Mouse (Mus musculus) ES-CJ7 (cell line): ENCODE data around the gene Gm5431.
"Not testable (repeated sequence)": the region's sequence is repeated elsewhere in the genome, so short reads cannot be mapped to it uniquely, and the experiment has no call there.

Source experiments
- DNase-seq: peaks from one replicate; pipeline ENCODE4 v3.0.0; 2011; ENCODE audit warnings: low read depth, low spot score

Gm5431 gene

DNA sequence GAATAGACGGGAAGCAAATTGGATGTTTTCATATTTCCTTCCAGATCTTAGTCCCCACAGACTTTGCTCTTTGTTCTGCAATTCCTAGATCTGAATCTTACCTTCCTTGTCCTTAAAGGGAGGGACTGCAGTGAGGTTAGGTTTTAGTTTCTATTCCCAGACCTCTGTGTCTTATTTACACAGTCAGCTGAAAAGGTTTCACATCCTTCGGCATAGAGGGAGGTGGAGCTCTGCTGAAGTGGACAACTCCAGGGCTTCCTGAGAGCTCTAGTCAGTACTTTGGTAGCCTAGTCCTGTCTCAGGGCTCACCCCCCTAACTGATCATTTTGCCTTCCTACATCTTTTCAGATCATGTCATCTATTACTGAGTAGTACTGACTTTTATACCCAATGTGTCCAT is at the start of gene Gm5431:
TSS of gene Gm5431 (minus strand) at position 194 of the 400 bp plus-strand sequence.
- no peak for DNase-seq

DNA sequence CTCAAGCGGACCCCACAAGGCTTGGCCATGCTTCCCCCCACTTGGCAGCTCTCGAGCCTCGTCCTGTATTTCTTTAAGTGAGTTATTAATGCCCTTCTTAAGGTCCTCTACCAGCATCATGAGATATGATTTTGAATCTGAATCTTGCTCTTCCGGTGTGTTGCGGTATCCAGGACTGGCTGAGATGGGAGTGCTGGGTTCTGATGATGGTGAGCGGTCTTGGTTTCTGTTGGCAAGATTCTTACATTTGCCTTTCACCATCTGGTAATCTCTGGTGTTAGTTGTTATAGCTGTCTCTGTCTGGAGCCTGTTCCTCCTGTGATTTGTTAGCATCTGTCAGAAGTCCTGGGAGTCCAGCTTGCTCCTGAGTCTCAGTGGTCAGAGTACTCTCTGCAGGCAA is 44.1 kb upstream of the Gm5431 start, which contains the start of gene Psme2b:
TSS of gene Psme2b (minus strand) at position 101 of the 400 bp plus-strand sequence.
- not testable (repeated sequence) for DNase-seq

DNA sequence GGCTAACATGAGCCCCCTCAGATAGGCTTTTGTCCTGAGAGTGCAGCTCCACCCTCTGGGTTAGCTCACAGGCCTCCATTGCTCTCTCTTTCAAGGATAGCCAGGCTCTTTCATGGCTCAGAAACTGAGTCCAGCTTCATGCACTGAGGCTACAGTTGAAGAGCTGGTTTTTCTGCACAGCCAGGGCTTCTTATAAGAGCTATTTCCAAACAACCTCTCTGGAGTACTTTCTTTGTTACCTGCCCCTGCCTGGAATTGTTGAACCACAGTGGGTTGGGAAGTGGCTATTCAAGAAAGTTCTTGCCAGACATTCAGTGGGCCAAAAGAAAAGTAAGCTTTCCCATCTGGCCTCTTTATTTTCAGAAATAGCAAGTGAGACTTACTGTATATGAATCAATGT is 37.3 kb upstream of the Gm5431 start:
- not testable (repeated sequence) for DNase-seq

DNA sequence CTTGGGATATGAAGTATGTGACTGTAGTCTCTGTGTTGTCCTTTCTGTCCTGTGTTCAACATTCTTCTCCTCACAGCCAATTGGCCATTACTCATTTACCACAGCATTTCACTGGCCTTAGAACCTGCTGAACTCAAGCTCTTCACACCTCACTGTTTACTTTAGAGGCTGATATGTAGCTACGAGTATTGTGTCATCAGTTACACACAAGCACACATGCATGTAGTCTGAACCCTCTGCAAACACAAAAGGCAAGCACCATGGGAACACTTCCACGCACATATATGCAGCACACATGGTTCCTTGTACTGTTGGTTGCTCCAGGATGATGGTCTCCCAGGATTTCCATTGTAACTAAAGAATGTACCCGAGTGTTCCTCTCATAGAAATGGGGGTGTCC is 33.3 kb upstream of the Gm5431 start:
- DNase-seq, result not testable (repeated sequence)

DNA sequence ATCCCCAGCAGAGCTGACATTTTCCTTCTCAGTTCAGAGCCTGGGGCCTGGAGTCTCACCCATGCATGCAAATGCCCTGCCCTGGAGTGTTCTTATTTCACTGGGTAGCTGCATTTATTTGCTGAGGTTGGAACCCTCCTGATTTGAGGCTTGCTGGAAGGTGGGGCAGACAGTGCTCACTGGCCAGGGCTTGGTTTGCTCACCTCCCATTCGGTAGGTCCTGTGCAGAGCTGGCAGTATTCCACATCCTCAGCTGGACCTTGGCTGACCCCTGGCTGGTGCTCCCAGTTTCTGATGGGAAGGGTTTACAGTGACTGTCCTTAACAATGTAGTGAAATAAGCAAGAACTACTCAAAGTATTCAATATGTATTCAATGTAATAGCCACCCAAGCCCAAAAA is 31.9 kb upstream of the Gm5431 start:
- not testable (repeated sequence) for DNase-seq

DNA sequence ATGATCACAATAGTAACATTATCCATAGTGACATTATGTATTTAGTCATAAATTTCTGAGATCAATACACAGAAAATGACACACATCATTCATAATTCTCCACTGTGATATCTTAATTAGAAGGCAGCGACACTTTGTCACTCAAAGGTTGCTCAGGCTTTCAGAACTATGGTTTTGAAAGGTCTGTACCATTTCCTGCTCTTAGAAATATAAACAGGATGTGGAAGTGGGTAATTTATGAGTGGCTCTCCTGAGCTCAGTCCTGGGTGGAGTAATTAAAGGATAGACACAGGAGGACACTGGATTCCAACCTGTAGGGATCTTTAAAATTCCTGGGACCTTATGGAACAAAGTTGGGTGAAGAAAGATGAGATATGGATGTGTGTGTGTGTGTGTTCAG is 31.4 kb upstream of the Gm5431 start:
- DNase-seq, result not testable (repeated sequence)

DNA sequence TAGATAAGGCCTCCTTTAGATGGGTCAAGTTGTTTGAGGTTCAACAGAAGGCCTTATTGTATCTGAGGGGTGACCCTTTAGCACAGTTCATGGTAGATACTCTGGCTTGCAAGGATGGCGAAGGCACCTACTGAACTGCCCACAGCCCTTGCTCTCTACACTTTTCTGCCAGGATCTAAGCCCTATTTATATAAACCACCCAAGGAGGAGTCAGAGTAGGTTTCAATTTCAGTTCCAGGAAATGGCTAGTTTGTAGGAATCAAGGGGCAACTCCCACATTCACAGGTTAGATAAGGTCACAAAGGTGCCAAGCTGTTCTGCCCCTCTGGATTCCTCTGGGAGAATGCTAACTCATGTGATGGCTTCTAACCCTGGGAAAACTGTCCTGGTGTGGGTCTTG is 26.1 kb upstream of the Gm5431 start:
- DNase-seq, result not testable (repeated sequence)

DNA sequence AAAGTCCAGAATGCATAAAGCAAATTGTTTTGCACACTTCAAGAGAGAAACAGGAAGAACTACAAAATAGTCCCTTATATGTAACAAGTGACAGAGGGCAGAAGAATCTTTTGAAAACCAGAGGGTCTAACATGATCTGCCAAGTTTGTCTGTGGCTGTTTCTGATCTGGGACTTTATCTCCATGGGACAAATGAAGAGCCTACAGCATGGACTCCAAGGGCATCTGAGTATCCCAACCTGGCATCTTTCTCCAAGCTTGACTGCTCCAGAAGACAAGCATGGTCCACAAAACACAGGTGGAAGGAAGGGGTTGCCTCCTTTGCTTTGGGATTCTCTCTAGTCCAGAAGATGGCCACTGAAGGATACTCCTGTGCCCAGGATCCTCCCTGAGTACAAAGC is 24.4 kb upstream of the Gm5431 start:
- not testable (repeated sequence) for DNase-seq

DNA sequence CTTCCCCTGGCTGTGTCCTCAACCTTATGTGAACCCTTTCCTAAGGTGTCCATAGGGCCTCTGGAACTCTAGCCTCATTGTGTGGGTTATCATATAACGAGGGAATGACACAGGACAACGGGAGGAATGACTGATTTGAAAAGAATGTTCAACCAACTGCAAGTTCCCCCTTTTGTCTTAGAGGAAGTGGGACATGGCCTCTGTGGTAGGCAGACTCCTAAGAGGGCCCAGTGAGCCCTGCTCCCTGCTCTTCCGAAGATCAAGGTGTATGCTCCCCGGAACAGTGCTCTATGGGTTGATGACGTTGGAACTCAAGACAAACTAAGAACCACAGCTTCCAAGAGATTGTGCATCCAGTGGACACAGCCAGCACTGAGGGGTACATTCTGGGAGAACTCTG is 21.8 kb upstream of the Gm5431 start:
- DNase-seq, result not testable (repeated sequence)

DNA sequence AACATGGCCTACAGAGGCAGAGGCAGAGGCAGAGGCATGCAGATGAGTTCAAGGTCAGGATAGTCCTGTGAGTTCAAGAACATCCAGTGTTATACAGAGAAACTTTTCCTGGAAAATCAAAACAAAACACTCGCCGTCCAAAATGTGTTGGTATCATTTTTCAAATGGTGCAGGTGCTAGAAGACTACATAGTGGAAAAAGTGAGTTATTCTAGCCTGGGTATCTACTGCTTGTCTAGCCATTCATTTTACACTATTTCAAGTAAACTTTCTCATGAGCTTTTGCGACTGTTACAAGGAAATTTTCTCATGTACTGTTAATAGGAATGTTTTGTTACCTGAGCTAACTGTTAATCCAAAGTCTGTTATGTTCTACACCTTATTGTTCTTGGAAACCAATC is 16.4 kb upstream of the Gm5431 start:
- DNase-seq, result no peak

DNA sequence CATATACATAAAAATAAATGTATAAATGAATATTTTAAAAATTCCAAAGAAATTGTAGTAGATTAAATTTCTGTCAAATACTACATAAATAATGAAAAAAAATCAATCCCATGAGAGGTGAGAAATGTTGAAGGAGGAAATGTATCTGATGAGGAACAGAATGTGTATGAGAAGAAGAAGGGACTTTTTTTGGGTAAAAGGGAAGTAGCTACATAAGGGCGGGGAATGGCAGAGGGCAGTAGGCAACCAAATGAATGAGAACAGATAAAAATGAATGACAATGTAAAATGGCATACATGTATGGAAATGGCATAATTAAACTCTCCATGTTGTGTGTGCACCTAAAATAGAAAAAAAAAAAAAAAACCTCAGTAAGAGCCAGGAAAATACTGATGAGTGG is 11.6 kb upstream of the Gm5431 start:
- no peak for DNase-seq

DNA sequence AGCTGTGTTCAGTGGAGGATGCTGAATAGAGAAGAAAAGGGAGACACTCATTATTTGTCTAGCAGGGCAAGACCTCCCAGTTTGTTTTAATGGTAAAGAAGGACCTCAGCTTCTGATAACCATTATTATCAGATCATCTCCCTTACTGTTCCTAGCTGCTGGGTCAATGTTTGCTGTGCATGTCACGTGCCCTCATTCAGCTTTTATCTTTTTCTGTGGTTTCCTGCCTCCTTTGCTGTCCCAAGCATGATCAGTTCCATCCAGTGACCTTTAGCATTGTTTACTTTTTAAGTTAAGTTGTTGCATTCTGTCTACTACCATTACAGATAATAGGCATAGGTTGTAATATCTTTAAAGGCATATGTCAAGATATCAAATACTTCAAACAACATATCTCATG is 6.4 kb upstream of the Gm5431 start:
- DNase-seq, result no peak

DNA sequence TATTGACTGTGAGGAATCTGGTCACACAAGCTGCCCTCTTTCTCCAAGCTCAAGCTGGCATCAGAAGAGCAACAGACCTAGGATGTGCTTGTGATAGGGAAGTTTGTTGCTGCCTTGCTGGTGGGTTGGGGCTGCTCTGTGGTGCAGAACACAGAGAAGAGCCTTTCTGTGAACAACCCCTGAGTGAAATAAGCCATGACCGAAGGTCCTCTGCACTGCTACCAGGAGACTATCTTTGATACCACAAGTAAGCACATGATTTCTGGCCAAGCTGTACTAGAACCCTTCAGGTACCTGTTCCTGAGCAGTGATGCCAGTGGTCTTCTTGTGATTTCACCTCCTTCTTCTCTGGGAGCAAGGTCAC is 465 bp downstream of the Gm5431 start:
- DNase-seq, result not testable (repeated sequence)

DNA sequence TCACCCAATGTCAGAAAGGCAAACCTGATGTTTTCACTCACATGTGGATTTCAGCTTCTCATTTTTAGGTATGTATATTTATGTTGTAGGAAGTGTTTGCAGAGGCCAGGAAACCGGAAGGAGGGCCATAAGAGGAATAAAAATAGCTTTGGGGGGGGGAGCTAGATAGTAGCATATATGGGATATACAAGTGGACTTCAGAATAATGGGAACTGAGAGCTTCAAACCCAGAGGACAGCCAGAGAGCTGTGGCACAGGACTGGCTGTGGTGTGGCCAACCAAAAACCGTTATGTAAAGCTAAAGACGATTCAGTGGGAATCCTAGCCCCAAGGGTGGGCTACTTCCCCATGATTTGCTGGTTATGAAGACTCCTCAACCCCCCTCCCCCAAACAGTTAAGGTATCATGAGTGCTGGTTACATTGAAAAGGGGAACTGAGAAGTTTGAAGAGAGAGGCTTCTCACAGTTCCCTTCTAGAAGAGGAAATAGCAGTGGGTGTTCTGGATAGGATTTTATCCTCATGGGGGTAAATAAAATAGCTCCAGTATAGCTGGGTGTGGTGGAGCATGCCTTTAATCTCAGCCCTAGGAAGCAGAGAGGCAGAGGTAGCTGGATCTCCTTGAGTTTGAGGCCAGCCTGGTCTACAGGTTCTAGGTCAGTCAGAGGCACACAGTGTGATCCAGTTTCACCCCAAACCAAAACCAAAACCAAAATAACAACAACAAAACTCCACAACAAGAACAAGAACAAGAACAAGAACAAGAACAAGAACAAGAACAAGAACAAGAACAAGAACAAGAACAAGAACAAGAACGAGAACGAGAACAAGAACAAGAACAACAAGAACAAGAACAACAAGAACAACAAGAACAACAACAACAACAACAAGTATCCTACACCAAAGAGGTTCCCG is 1.1 kb downstream of the Gm5431 start:
- DNase-seq, result not testable (repeated sequence)

DNA sequence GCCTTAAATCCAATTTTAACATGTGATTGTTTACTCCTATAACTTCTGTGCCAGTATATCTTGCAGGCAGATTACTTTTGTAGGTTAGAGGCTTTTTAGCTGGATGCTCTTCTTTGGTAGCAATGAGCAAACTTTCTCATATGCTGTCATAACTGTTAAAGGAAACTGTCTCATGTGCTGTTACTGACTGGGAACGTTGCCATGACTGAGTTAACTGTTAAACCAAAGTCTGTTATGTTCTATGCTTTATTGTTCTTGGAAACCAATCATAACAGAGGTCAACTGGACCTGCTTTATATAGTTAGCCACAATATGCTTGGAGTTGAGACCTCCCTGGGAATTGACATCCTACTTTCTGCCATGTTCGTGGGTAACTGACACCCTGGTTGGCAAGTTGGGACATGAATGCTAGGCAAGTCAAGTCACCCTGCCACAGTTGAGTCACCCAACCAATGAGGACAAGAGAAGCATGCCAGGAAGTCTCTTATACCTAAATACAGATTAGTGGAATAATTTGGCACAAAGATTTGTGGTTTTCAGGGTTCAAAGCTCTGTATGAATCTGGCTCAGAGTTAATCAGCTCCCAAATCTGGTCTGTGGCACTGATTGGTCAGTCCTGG is 3.1 kb downstream of the Gm5431 start:
- DNase-seq, result no peak

DNA sequence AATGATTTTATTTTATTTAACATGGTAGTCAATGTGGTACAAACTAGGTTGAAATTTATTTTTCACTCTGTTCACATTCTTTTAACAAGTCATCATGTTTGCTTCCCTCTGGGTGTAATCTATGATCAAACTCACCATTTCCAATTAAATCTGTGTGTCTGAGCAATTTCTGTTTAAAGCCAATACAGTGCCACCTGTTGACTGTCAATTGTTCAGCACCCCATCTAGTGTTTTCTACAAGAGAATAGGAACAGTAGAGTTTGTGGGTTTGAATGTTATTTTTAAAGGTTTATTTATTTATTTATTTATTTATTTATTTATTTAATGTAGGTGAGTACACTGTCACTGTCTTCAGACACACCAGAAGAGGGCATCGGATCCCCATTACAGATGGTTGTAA is 25.3 kb downstream of the Gm5431 start:
- DNase-seq, result no peak

DNA sequence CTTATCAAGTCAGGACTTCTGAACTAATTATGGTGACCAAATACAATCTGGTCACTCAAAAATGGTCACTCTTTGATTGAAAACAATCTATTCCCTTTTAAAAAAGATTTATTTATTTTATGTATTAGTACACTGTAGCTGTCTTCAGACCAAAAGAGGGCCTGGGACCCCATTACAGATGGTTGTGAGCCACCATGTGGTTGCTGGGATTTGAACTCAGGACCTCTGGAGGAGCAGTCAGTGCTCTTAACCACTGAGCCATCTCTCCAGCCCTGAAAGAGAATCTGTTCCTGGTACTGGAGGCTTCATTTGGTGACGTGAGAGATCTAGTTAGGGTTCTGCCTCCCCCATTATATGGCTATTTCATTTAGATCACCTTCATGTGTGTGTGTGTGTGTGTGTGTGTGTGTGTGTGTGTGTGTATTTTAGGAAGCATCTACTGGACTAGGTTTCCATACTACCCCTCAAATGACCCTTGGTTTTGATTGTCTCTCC is 26.6 kb downstream of the Gm5431 start:
- not testable (repeated sequence) for DNase-seq

DNA sequence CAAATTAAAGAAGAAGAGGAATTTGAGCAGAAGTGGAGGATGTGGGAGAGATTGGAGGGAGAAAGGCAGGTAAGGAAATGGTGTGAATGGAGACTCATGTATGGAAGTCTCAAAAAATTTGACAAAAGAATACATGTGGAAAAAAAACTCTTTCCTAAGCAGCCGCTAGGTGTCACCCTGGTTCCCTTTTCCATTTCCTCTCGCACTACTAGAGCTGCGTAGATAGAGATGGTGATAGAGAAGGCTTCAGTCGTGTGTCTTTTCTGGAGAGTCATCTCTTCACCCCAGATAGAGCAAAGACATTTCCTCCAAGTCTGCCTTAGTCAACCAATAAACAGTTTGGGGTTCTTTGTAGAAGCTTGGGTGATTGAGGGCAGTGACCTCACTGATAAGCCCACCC is 27.5 kb downstream of the Gm5431 start:
- peak; percentile 56 for DNase-seq

DNA sequence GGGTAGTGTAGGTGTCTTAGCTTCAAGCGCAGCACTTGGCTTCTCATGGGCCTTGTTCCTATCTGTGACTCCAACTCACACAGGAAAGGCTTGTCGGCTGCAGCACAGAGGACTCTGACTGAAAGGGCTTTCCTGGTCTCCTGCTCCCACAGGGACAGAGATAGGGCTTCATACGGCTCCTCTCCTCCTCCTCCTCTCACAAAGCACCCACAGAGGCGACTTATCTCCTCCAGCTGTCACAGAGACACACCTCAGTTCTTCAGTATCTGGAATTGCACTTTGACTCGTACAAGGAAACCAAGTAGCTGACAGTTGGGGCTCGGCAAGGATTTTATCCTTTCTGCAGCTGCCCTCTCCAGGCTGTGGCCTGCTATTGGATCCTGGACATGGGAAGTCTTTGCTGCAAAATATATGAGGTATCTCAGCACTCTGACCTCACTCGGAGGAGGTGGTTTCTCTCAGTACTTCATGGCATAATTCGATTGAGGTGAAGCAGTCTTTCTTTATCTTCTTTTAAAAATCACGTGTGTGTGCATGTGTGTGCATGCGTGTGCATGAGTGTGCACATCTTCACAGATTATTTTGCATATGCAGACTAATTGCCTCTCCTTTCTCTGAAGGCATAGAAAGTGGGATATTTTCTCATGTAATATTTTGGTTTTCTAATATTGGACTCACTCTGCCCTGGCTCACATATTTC is 28.3 kb downstream of the Gm5431 start:
- DNase-seq, result no peak

DNA sequence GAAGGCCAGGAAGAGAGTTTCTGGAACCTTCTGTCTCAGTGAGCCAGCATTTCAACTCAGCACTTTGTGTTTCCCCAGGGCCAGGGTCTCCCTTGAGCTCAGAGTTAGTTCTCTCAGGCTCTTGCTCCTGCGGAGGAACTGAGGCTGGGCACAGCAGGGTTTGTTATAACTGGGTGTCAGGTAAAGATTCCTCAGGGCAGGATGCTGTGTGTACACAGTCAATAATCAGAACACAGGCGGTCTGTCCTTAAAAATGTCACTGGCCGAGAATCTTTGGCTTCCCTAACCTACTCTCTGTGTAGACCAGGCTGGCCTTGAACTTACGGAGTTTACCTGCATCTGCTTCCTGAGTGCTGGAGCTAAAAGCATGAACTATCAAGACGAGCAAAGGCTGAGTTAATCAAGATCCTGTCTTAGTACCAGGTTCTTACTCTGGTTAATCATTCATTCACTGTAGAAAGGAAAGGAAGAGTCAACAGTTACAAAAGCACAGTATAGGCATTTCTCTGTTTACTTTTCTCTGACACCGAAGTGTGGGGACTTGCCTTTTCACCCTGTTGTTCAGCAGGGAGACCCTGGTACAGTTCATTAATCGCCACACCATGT is 29.2 kb downstream of the Gm5431 start:
- no peak for DNase-seq

DNA sequence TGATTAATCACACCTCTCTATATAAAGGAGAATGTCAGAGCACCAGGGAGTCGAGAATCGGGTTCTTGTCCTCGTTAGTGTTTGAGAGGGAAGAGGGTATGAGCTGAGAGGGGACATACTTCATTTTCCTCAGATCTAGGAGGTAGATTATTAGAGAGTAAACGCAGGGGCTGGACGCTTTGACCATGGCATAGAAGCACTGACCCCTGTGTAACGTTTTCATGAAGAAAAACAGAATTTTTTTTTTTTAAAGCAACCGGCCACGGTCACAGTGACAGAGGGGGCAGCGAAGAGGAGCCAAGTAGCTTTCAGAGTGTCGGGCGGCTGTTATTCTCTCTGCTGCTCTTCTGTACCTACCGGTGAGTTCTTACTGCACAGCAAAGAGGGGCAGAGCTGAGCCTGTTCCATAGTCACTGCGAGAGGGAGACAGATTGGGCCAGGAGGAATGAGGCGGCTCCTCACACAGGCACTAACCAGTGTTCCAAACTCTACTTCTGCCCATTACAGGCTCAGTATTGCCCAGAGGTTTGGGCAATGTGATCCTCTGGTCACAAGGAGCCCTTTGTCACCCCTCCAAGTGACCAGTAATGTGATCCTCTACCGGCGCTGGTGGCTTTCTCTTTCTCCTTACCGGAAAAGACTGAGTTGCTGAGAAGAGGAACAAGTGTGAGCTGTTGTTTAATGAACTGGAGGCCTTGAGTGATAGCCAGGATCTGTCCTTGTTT is 30.0 kb downstream of the Gm5431 start:
- no peak for DNase-seq
